9 mouse cellular contexts compared by ENCODE assay signal in the genomic region with DNA sequence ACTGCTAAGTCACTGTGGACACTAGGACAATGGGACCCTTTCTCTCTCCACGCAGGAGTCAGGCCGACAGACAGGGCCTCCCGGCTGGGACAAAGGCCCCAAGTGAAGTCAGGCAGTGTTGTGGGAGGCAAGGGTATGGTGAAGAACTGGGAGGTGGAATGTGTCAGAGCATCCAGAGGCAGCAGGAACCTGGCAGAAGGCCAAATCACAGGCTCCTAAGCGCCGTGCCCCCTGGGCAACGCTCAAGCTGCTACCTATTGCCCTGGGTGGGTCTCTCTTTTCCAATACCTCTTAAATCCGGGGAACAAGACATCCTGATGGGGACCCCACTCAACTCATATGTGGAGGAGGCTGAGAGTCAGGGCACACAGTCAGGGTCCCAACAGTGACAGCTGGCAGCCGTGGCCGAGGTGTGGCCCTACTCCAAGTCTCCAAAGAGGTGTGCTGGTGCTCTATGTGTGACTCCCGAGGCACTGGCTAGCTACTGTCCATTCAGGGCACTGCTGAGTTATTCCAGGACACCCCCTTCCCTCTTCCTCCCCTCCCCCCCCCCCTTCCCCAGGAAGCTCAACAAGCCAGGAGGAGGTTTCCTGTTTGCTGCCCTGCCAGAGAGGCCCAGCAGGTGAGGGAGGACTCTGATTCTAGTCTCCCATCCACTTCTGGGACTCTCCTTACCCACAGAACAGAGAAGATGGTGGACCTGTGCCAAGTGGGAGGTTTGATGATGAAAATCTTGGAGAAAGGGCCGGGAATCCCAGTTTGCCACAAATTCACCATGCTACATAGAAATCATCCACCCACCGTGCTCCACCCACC. TPM values are rescaled to one million over a fixed set of nuclear protein-coding genes. Genes with fewer than 3 reads are reported as not detected.
A peak's percentile ranks its signal among the peaks of the same experiment; 100 is the strongest.
DNase-seq lines count a peak whose midpoint lies in the region; ATAC-seq and TF ChIP-seq lines count a peak whose summit lies in the region.
"Had no signal": no experiment of that assay in that cellular context is flagged by ENCODE, and none has a peak within 500 bp of the region (broad histone marks: within the 10 kb centered on the region; RNA-seq: fewer than 3 reads in every experiment).

No protein-coding gene starts in this region.

- WGBS in hindbrain, embryonic 10.5 days, result 41% methylated on average over 12 of the region's 12 CpGs

- no peak for TF ChIP-seq CTCF in cortical plate, adult 2 months (IDR thresholded peaks at IDR 0.05; ENCODE audit: extremely low read depth, insufficient read depth, low read length)

- ATAC-seq in megakaryocyte progenitor cell, adult 5-6 weeks (replicated peaks; ENCODE audit: poor library complexity), result no peak

- H3K27me3 ChIP-seq in hindbrain, embryonic 10.5 days (ENCODE audit: insufficient read depth, poor library complexity, severe bottlenecking), result peaks cover 26% of the 10 kb centered on the region

- H3K36me3 ChIP-seq in hindbrain, embryonic 10.5 days, result peaks cover 7% of the 10 kb centered on the region

- no peak overlapping the region for H3K4me3 ChIP-seq in cortical plate, adult 2 months (ENCODE audit: insufficient read depth, low read length)
- H3K4me3 ChIP-seq in hindbrain, embryonic 10.5 days, result peak overlapping the region; percentile 51
- H3K4me3 ChIP-seq: erythroblast, embryonic 14.5 days had no signal

- H3K9me3 ChIP-seq in hindbrain, embryonic 10.5 days, result no peaks in the 10 kb centered on the region

- H3K4me1 ChIP-seq in cortical plate, adult 2 months (ENCODE audit: control insufficient read depth, insufficient read depth, low read length), result no peaks in the 10 kb centered on the region
- peaks cover 90% of the 10 kb centered on the region for H3K4me1 ChIP-seq in hindbrain, embryonic 10.5 days (replicated peaks)

- no peak for TF ChIP-seq POLR2A in cortical plate, adult 2 months (IDR thresholded peaks at IDR 0.05; ENCODE audit: extremely low read depth, insufficient read depth, low read length)

- peak overlapping the region; percentile 29; the same call in 1 of the 2 replicates for H3K27ac ChIP-seq in cortical plate, adult 2 months (ENCODE audit: insufficient read depth, low read length)
- peak overlapping the region; percentile 94 for H3K27ac ChIP-seq in hindbrain, embryonic 10.5 days

- DNase-seq in kidney, adult 18-20 months, result peak; percentile 19
- no peak for DNase-seq in kidney, adult 11 months
- DNase-seq in hindbrain, embryonic 10.5 days (ENCODE audit: low spot score), result peak; percentile 54
- DNase-seq in lung, postnatal 10 days, result peak; percentile 51
- no peak for DNase-seq in adipocyte (ENCODE audit: low spot score)
- no peak for DNase-seq in ovary, postnatal 14 days (ENCODE audit: low spot score)

RNA-seq across cellular contexts. Expression of a gene that starts 14.3 kb away (rescaled TPM):
- 378 and 380 TPM in 2 replicates for polyA plus RNA-seq in cortical plate, adult 2 months (2012; rRNA removed)
- 0.91 and 0.95 TPM in 2 replicates for polyA plus RNA-seq in hindbrain, embryonic 10.5 days (2016; fragmentation: Nextera tagmentation; extraction: Ambion mirVana)
- total RNA-seq in megakaryocyte progenitor cell, adult 5-6 weeks (2015), result not detected in 2 replicates
- not detected in 2 replicates for total RNA-seq in megakaryocyte progenitor cell, adult 5-6 weeks (2017)
- polyA plus RNA-seq: erythroblast, embryonic 14.5 days had no signal

RNA-seq across cellular contexts. Expression of a gene that starts 14.8 kb away (rescaled TPM):
- 3.1 and 3.6 TPM in 2 replicates for polyA plus RNA-seq in cortical plate, adult 2 months (2012; rRNA removed)
- 109 and 143 TPM in 2 replicates for polyA plus RNA-seq in hindbrain, embryonic 10.5 days (2016; fragmentation: Nextera tagmentation; extraction: Ambion mirVana)
- 0.02 TPM in 1 of 2 replicates, not detected in the other for total RNA-seq in megakaryocyte progenitor cell, adult 5-6 weeks (2015)
- 0.20 TPM in 1 of 2 replicates, not detected in the other for total RNA-seq in megakaryocyte progenitor cell, adult 5-6 weeks (2017)
- polyA plus RNA-seq: erythroblast, embryonic 14.5 days had no signal

RNA-seq across cellular contexts. Expression of a gene that starts 37.2 kb away (rescaled TPM):
- polyA plus RNA-seq in cortical plate, adult 2 months (2012; rRNA removed), result 5.2 and 6.2 TPM in 2 replicates
- polyA plus RNA-seq in hindbrain, embryonic 10.5 days (2016; fragmentation: Nextera tagmentation; extraction: Ambion mirVana), result 956 and 1,072 TPM in 2 replicates
- total RNA-seq in megakaryocyte progenitor cell, adult 5-6 weeks (2015), result not detected in 2 replicates
- total RNA-seq in megakaryocyte progenitor cell, adult 5-6 weeks (2017), result not detected in 2 replicates
- polyA plus RNA-seq: erythroblast, embryonic 14.5 days had no signal

RNA-seq across cellular contexts. Expression of a gene that starts 41.7 kb away (rescaled TPM):
- 38.5 and 52.4 TPM in 2 replicates for polyA plus RNA-seq in cortical plate, adult 2 months (2012; rRNA removed)
- polyA plus RNA-seq in hindbrain, embryonic 10.5 days (2016; fragmentation: Nextera tagmentation; extraction: Ambion mirVana), result 0.11 and 0.14 TPM in 2 replicates
- not detected in 2 replicates for total RNA-seq in megakaryocyte progenitor cell, adult 5-6 weeks (2015)
- total RNA-seq in megakaryocyte progenitor cell, adult 5-6 weeks (2017), result not detected in 2 replicates
- polyA plus RNA-seq: erythroblast, embryonic 14.5 days had no signal

RNA-seq across cellular contexts. Expression of a gene that starts 55.2 kb away (rescaled TPM):
- 45.0 and 48.7 TPM in 2 replicates for polyA plus RNA-seq in cortical plate, adult 2 months (2012; rRNA removed)
- 18.9 and 20.9 TPM in 2 replicates for polyA plus RNA-seq in hindbrain, embryonic 10.5 days (2016; fragmentation: Nextera tagmentation; extraction: Ambion mirVana)
- 10.3 and 11.1 TPM in 2 replicates for total RNA-seq in megakaryocyte progenitor cell, adult 5-6 weeks (2015)
- 13.2 and 16.2 TPM in 2 replicates for total RNA-seq in megakaryocyte progenitor cell, adult 5-6 weeks (2017)

Comparison
In these comparisons a context has a peak if more than half of its experiments do, and no peak if none do; other contexts are left out.
1. DNase-seq: peak in kidney, adult 18-20 months (single experiment), hindbrain, embryonic 10.5 days (single experiment) and lung, postnatal 10 days (single experiment); none in kidney, adult 11 months (single experiment), adipocyte (single experiment) and ovary, postnatal 14 days (single experiment).
2. RNA of a gene that starts 14.3 kb away (polyA plus RNA-seq): 378 to 380 TPM in cortical plate, adult 2 months; 0.91 to 0.95 TPM in hindbrain, embryonic 10.5 days; every median in the first group is over 100 times any median in the second.
3. RNA of a gene that starts 14.8 kb away (polyA plus RNA-seq): 109 to 143 TPM in hindbrain, embryonic 10.5 days; 3.1 to 3.6 TPM in cortical plate, adult 2 months; every median in the first group is over 10 times any median in the second.
4. RNA of a gene that starts 37.2 kb away (polyA plus RNA-seq): 956 to 1,072 TPM in hindbrain, embryonic 10.5 days; 5.2 to 6.2 TPM in cortical plate, adult 2 months; every median in the first group is over 100 times any median in the second.